Mouse (Mus musculus) olfactory bulb, adult 2 months (tissue): ENCODE data around the gene Kctd19. TPM values are rescaled to one million over a fixed set of nuclear protein-coding genes. Genes with fewer than 3 reads are reported as not detected.

ENCODE experiments used
- H3K27ac ChIP-seq: fragments of 200-500 bp; 2 replicates; pipeline ENCODE4 v1.5.1; 2012; ENCODE audit warnings: low read depth, low read length; ENCODE audit not compliant: insufficient read depth
- H3K4me1 ChIP-seq: fragments of 200-500 bp; 2 replicates; pipeline ENCODE4 v1.6.1; 2012; ENCODE audit warnings: low read length; ENCODE audit not compliant: control insufficient read depth, insufficient read depth
- H3K4me3 ChIP-seq: fragments of 200-500 bp; 2 replicates; pipeline ENCODE4 v1.5.1; 2012; ENCODE audit warnings: mild to moderate bottlenecking, low read depth, low read length, moderate library complexity; ENCODE audit not compliant: insufficient read depth
- CTCF ChIP-seq: fragments of 200-500 bp; IDR thresholded peaks from 2 replicates; pipeline ENCODE4 v1.5.1; 2012; ENCODE audit warnings: low read depth, mild to moderate bottlenecking, low read length, moderate library complexity; ENCODE audit not compliant: insufficient read depth
- POLR2A ChIP-seq: fragments of 200-500 bp; IDR thresholded peaks from 2 replicates; pipeline ENCODE4 v1.6.1; 2012; ENCODE audit warnings: mild to moderate bottlenecking, low read depth, low read length, moderate library complexity; ENCODE audit not compliant: insufficient read depth
- WGBS: fragments of 180-500 bp; shearing (Covaris S2); methylation state at CpG from one replicate; pipeline ENCODE4 v1.1.7; 2018; 5-methylcytosine and 5-hydroxymethylcytosine counted together
- polyA plus RNA-seq: library from polyadenylated mRNA; stranded (reverse); fragments of >200 nt; gene quantifications from 2 replicates; pipeline ENCODE4 v1.2.4, GENCODE M21; 2012; ENCODE audit warnings: low replicate concordance; ENCODE audit not compliant: missing spikeins, insufficient read depth, insufficient read length

The Kctd19 gene
- polyA plus RNA-seq, 1 experiment = not detected

DNA sequence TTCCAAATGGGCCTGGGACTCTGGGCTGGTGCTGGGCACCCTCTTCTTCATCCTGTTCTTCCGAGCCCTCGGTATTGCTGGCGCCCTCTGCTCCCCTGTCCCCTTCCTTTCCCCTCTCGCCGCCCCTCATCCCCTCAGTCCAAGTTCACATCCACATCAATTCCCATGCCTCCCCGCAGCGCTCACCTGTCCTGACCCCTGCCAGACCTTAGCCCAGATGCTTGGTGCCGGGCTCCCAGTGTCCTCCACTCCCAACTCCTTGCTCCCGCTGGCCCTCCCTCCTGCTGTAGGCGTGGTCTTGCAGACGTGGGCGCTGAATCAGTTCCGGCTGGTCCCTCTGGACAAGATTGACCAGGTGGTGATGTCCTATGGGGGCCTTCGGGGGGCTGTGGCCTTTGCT is 56.6 kb downstream of the Kctd19 start:
- Histone ChIP-seq H3K4me3 (no peak overlapping the region), H3K27ac (no peak overlapping the region), H3K4me1 (peaks cover 7% of the 10 kb centered on the region; the same call in 1 of the 2 replicates)
- 92% methylated on average over 14 of the region's 14 CpGs for WGBS
- no peak for TF ChIP-seq POLR2A
- no peak for TF ChIP-seq CTCF

DNA sequence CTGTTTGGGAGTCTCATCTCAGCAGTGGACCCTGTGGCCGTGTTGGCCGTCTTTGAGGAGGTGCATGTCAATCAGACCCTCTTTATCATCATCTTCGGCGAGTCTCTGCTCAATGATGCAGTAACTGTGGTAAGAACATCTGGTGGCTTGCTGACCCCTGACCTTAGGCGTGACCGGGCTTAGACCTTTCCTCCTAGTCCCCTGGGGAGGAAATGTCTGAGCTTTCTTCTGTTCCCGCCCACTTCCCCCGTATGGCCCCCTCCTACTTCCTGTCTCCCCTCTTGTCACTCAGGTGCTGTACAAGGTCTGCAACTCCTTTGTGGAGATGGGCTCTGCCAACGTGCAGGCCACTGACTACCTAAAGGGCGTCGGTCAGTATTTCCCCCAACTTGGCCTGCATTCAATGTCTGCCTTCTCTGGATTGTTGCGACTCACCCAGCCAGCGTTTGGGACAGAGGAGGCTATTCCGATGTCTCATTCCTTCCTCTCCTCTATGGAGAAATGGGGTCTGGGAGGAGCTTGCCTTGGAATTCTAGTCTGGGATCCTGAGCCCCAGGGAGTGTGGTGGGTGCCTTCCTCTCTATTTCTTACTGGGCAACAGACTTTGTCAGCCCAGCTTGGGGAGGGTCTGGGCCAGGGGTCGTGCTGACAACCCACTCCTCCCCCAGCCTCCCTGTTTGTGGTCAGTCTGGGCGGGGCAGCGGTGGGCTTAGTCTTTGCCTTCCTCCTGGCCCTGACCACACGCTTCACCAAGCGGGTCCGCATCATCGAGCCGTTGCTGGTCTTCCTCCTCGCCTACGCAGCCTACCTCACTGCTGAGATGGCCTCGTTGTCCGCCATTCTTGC is 57.9 kb downstream of the Kctd19 start:
- WGBS = 84% methylated on average over 26 of the region's 26 CpGs
- H3K4me1 ChIP-seq = peaks cover 10% of the 10 kb centered on the region
- TF ChIP-seq POLR2A (no peak), CTCF (no peak)
- H3K27ac ChIP-seq = no peak overlapping the region
- no peak overlapping the region for H3K4me3 ChIP-seq

DNA sequence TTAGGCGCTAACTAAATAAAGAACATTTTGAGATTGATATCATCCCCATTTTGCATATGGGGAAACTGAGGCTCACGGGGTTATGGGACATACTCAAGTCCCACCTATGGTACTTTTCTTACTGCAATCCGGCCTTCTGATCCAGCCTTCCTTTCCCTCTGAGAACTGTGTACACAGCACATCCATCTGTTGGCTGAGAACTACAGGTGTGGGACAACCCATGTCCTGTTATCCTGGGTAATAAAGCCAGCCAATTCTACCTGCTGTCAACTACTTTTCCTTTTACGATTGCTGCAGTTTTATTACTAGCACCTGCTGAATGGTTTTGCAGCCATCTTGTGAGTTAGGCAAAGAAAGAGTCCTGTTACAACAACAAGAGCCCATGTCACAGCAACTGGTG is 58.8 kb downstream of the Kctd19 start:
- H3K4me3 ChIP-seq = no peak overlapping the region
- 96% methylated on average over 4 of the region's 4 CpGs for WGBS
- TF ChIP-seq POLR2A (no peak), CTCF (no peak)
- no peak overlapping the region for H3K27ac ChIP-seq
- H3K4me1 ChIP-seq = peaks cover 14% of the 10 kb centered on the region

DNA sequence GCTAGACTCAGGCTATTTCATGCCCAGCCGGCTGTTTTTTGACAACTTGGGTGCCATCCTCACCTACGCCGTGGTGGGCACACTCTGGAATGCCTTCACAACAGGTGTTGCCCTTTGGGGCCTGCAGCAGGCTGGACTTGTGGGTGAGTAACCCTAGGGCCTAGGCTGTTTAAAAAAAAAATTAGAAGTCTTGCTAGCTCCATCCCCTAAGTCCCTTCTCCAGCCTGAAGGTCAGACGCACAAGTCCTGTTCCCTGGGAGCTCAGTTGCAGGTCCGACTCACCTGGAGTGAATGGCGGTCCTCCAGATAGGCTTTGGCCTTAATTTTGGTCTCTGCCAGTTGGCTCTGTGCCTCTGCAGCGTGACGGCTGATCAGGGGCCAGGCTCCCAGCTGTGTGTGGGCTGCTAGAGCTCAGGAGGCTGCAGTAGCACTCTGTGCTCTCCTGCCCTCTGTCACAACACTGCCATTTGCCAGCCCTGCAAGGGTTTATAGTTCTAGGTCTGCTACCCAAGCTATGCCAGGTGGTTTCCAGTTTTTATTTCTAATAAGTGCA is 59.6 kb downstream of the Kctd19 start:
- peaks cover 19% of the 10 kb centered on the region for H3K4me1 ChIP-seq
- 66% methylated on average over 8 of the region's 8 CpGs for WGBS
- H3K4me3 ChIP-seq = no peak overlapping the region
- no peak overlapping the region for H3K27ac ChIP-seq
- TF ChIP-seq POLR2A = no peak
- TF ChIP-seq CTCF = no peak

DNA sequence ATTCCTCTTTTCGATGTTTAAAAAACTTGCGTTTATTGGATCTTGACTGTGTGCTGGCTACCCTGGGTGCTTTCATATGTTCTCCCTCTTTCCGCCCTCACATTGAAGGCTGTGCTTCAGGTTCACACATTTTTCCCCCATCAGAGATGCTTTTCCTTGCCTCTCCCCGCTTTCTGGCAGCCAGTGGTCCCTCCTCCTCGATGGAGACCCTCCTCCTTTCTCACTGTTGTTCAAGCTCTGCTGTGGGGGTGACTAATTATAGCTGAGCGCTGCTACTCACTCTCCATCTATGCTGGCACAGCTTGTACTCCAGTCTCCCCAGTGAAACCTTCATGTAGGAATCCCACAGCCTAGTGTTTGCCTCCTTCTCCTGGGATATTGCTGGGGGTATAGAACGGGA is 63.1 kb downstream of the Kctd19 start:
- Histone ChIP-seq H3K4me3 (peak overlapping the region; percentile 21), H3K4me1 (peaks cover 39% of the 10 kb centered on the region), H3K27ac (no peak overlapping the region)
- 23% methylated on average over 7 of the region's 7 CpGs for WGBS
- no peak for TF ChIP-seq CTCF
- TF ChIP-seq POLR2A = no peak

DNA sequence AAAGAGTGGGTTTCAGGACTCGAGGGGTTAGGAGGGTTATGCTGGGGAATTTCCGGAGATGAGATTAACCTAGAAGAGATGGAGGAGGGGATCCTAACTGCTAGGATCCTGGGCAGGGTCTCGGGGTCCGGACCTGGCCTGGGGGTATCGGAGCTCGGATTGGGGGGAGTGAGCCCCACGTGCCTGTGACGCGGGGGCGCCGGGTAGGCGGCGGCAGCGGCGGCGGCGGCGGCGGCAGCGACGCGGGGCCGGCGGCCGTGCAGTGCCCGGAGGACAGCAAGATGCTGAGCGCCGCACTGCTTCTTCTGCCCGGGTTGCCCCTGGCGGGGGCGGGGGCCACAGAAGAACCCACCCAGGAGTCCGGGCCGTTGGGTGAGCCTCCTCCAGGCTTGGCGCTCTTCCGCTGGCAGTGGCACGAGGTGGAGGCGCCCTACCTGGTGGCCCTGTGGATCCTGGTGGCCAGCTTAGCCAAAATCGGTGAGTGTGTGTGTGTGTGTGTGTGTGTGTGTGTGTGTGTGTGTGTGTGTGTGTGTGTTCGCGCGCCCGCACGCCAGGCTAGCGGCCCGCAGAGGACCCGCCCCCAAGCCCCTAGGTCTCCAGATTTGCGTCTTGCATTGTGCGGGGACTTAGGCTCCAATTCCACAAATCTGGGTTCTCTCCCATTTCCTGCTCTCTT is 64.1 kb downstream of the Kctd19 start:
- WGBS = 1% methylated on average over 45 of the region's 48 CpGs
- Histone ChIP-seq H3K4me3 (peak overlapping the region; percentile 81), H3K27ac (no peak overlapping the region), H3K4me1 (peaks cover 41% of the 10 kb centered on the region)
- TF ChIP-seq POLR2A (no peak), CTCF (no peak)

DNA sequence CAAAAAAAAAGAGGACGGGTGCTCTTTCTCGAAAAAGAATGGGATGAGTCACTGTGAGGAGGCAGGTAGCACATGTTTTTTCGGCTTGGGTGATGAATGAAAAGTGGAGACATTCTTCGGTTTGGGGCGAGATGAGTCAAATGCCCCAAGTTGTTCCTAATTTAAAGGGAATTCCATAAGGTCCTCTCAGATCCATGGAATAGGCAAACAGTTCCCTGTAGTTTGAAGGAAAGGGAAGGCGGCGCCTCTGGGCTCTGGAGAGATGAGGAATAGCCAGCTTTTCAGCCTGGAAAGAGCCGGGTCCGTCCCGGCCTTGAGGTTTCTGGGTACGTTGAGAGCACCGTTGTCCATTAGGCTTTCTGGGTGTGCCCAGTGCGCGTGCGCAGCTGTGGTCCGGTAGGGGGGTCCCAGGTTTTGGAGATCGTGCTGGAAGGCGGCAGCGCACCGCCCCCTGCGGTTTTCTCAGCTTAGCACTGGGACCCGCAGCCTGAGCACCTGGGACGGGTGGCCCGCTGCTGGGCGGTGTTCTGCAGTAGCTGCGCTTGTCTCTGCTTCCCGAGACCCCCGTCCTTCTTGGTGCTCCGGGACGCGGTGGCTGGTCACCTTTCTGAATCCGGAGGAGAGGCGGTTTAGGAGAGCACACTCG is 64.7 kb downstream of the Kctd19 start, which contains the start of gene Slc9a5:
TSS of gene Slc9a5 (plus strand) at position 394 of the 646 bp plus-strand sequence.
- under 1% methylated on average over 34 of the region's 34 CpGs for WGBS
- peaks cover 39% of the 10 kb centered on the region for H3K4me1 ChIP-seq
- TF ChIP-seq POLR2A (no peak), CTCF (no peak)
- H3K27ac ChIP-seq = no peak within 1 kb of the TSS
- peak within 1 kb of the TSS; percentile 81 for H3K4me3 ChIP-seq

DNA sequence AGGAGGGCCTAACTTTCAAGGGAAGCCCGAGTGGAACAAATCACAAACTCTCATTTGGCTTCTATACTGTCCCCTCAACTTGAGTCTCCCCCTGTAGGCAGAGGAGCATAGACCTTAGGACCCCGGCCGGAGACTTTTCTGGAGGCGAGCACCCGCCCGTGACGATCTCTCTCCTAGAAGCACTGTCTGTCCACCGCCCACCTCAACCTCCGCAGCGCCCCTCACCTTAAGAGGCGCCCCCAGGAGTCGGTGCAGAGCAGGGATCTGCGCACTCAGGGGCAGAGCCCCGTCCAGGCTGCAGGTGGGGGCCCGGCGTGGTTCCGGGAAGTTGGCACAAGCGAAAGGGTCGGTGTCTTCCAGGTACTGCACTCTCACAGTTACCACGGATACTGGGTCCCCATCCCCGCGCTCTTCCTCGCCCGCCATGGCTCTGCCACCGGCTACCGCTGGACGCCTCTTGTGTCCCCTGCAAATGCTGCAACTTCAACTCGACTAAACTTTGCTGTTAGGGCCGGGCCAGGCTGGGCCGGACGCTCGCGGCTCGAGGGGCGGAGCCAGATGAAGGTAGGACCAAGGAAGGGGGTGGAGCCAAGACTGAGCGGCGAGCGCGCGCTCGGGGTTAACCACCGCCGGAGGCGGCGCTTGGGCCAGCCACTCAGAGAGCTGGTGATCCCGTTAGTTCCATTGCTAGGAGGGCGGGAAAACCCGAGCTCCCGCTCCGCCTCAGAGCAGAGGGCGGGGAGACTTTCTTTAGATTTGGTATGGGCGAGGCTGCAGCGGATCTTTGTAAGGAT is 65.7 kb downstream of the Kctd19 start, which contains the start of gene Fhod1:
TSS of gene Fhod1 (minus strand) at position 526 of the 794 bp plus-strand sequence.
- Histone ChIP-seq H3K4me1 (peaks cover 34% of the 10 kb centered on the region), H3K4me3 (peak within 1 kb of the TSS; percentile 81), H3K27ac (no peak within 1 kb of the TSS)
- WGBS = under 1% methylated on average over 53 of the region's 53 CpGs
- no peak for TF ChIP-seq CTCF
- TF ChIP-seq POLR2A = 0 out of 2 replicates have a peak, but pooled peaks have one; percentile 23
